Mouse (Mus musculus) E14TG2a.4 (cell line): Measurements from ENCODE around the gene Shisa4.

Experiments used
- H3K27me3 ChIP-seq: 2 replicates; pipeline ENCODE4 v1.6.1; 2014; ENCODE audit warnings: low read length, control low read depth; ENCODE audit not compliant: insufficient read depth
- H3K36me3 ChIP-seq: 2 replicates; pipeline ENCODE4 v1.6.1; 2014; ENCODE audit warnings: low read length, control low read depth; ENCODE audit not compliant: insufficient read depth
- H3K4me1 ChIP-seq: replicated peaks from 2 replicates; pipeline ENCODE4 v1.6.1; 2014; ENCODE audit warnings: low read depth, low read length, control low read depth
- H3K4me3 ChIP-seq: replicated peaks from 2 replicates; pipeline ENCODE4 v1.5.1; 2014; ENCODE audit warnings: mild to moderate bottlenecking, low read length
- H3K9me3 ChIP-seq: 2 replicates; pipeline ENCODE4 v1.6.1; 2014; ENCODE audit warnings: low read length, control low read depth
- CTCF ChIP-seq: conservative IDR thresholded peaks from 2 replicates; pipeline ENCODE4 v1.5.1; 2014; ENCODE audit warnings: low read length
- NANOG ChIP-seq: IDR thresholded peaks from 2 replicates; pipeline ENCODE4 v1.6.1; 2014; ENCODE audit warnings: borderline replicate concordance, low read length, mixed read lengths
- POU5F1 ChIP-seq: IDR thresholded peaks from 2 replicates; pipeline ENCODE4 v1.6.1; 2014; ENCODE audit warnings: low read length, borderline replicate concordance

Gene Shisa4

DNA sequence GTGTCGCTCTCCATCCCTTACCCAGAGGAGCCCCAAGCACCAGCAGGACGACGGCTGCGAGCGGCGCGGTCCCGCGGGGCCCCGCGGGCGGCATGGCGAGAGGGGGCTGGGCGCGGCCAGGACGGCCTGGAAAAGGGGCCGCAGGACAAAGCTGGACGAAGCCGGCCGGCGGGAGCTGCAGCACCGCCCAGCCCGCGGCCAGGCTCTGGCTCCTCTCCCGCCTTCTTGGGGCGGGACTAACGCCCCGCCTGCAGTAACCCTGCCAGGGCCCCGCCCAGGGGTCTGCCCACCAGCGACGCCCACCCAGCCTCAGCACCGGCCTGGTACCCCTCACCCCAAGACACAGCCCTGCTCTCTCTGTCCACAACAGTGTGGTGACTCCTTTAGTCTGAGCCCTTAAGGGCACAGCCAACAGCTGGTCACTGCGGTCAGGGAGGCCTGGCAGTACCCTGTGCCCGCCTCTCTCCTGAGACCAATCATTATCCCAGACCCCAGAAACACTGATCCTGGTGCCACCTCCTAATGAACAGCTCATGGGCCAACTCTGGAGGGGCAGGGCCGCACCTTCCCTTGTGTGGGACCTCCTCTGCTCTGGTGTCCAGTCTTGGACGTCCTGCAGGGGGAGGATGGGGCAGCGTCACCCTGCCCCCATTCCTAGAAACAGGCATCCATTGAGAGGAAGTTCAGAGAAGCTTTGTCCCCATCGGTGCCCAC lies at the start of gene Shisa4:
Gene Shisa4 (minus strand): TSS at position 370 of the 714 bp plus-strand sequence.
- Histone ChIP-seq H3K36me3 (no peaks in the 10 kb centered on the region), H3K4me3 (peak within 1 kb of the TSS; percentile 84), H3K4me1 (peaks cover 17% of the 10 kb centered on the region), H3K9me3 (no peaks in the 10 kb centered on the region), H3K27me3 (peaks cover 60% of the 10 kb centered on the region)
- TF ChIP-seq POU5F1 (no peak), NANOG (no peak), CTCF (no peak)

- Histone ChIP-seq H3K36me3 (peaks cover 77% of the 10 kb centered on the region), H3K4me3 (no peak overlapping the region), H3K27me3 (no peaks in the 10 kb centered on the region), H3K4me1 (0 out of 2 replicates have a peak, but pooled peaks cover 3% of the 10 kb centered on the region), H3K9me3 (no peaks in the 10 kb centered on the region)
- TF ChIP-seq NANOG (no peak), CTCF (no peak), POU5F1 (no peak)
These were observed 47.7 kb upstream of the Shisa4 start for GRCm38 (mm10) chr1:135422772-135423171.

- no peak overlapping the region for H3K4me3 ChIP-seq
- H3K9me3 ChIP-seq: no peaks in the 10 kb centered on the region
- TF ChIP-seq NANOG (no peak), POU5F1 (no peak), CTCF (no peak)
- H3K27me3 ChIP-seq: no peaks in the 10 kb centered on the region
- H3K36me3 ChIP-seq: peaks cover 96% of the 10 kb centered on the region
- H3K4me1 ChIP-seq: no peaks in the 10 kb centered on the region
These were observed 39.0 kb upstream of the Shisa4 start for GRCm38 (mm10) chr1:135413996-135414395.

DNA sequence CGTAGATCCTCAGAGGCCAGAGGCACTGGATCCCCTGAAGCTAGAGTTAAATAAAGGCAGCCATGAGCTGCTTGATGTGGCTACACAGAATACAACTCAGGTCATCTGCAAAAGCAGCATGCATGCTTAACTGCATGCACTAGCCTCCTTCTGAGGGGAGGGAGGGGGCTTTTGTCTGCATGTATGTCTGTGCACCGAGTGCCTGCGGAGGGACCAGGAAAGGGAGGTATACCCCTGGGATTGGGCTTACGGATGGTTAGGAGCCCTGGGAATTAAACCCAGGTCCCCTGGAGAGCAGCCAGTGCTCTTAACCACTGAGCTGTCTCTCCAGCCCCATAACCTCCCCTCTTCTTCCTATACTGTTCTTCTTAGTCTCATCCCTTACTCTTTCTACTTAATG lies 37.1 kb upstream of the Shisa4 start:
- H3K27me3 ChIP-seq: no peaks in the 10 kb centered on the region
- H3K4me3 ChIP-seq: no peak overlapping the region
- H3K36me3 ChIP-seq: peaks cover 94% of the 10 kb centered on the region
- TF ChIP-seq POU5F1: no peak
- no peak for TF ChIP-seq CTCF
- no peak for TF ChIP-seq NANOG
- H3K9me3 ChIP-seq: no peaks in the 10 kb centered on the region
- H3K4me1 ChIP-seq: no peaks in the 10 kb centered on the region

DNA sequence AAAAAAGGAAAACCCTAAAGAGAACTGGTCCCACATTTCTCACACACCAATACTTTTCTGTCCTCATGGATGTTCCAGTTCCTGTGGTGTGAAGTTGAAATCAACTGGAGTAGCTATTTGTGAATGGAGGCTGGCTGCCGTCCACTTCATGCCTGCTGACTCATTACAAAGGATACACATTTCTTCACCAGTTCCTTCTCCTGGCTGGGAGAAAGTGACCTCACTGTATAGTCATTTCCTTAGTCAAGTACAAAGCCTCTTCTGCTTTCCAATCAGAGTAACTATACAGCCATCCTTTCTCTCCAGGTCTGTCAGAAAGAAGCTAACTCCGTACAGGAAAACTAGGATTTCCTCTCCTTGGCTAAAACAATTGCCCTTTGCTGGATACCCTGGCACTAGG lies 35.9 kb upstream of the Shisa4 start:
- Histone ChIP-seq H3K4me3 (no peak overlapping the region), H3K27me3 (no peaks in the 10 kb centered on the region), H3K9me3 (no peaks in the 10 kb centered on the region), H3K36me3 (peaks cover 94% of the 10 kb centered on the region), H3K4me1 (peaks cover 5% of the 10 kb centered on the region)
- TF ChIP-seq POU5F1 (no peak), CTCF (no peak), NANOG (no peak)

DNA sequence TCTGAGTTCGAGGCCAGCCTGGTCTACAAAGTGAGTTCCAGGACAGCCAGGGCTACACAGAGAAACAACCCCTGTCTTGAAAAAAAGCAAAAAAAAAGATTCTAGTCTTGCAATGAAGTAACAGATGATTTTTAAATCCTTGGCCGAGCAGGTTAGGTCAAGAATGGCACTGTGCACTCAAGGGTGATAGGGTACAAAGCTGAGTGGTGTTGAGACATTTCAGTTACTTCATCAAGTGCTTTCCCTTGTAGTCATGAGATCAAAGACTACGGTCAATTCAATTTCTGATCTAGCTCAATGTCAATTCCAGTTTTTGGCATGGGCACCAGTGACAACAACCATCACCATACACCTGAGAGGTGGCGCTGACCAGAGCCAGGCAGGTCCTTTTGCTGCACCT lies 33.9 kb upstream of the Shisa4 start:
- Histone ChIP-seq H3K4me1 (peaks cover 8% of the 10 kb centered on the region), H3K4me3 (no peak overlapping the region), H3K9me3 (no peaks in the 10 kb centered on the region), H3K36me3 (peaks cover 95% of the 10 kb centered on the region), H3K27me3 (no peaks in the 10 kb centered on the region)
- TF ChIP-seq NANOG (no peak), POU5F1 (no peak), CTCF (no peak)

DNA sequence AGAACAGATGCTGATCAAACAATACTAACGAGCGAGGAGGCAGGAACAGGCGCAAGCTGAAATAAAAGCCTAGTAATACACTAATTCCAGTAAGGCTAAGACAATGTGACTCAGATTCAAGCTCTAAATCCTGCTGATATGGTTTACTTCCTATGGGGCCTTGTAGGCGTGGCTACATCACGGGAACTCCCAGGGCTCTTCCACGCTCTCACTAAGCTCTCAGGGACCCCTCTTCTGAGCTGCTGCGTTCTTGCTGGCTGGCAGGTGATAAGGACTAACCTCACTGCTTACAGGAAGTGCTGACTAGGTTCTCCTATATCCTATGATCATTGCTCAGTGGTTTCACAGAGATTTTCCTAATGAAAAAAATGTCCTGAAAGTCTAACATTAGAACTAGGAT lies 30.3 kb upstream of the Shisa4 start:
- TF ChIP-seq NANOG (no peak), POU5F1 (no peak), CTCF (no peak)
- H3K36me3 ChIP-seq: peaks cover 97% of the 10 kb centered on the region
- H3K4me3 ChIP-seq: no peak overlapping the region
- peaks cover 8% of the 10 kb centered on the region for H3K4me1 ChIP-seq
- H3K27me3 ChIP-seq: no peaks in the 10 kb centered on the region
- no peaks in the 10 kb centered on the region for H3K9me3 ChIP-seq

DNA sequence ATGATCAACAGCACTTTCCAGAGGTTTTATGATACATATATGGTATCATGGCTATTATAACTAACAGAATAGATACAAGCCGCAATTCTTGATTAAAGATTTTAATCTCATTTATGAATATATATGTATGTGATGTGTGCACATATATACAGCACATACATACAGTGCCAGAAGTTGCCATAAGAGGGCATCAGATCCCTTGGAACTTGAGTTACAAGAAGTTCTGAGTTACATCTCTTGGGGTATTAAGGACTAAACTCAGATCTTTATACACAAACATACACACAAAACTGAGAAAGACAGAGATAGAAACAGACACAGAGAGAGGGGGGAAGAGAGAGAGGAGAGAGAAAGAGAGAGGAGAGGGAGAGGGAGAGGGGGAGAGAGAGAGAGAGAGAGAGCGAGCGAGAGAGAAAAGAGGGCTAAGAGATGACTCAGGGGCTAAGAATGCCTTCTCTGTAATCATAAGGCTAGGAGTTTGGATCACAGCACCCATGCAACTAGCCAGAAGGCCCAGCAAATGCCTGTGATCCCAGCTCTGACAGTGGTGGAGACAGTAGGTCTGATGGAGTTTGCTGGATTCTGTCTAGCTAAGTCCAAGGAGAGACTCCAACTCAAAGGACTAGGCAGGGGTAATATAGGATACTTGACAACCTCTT lies 26.5 kb upstream of the Shisa4 start:
- Histone ChIP-seq H3K27me3 (no peaks in the 10 kb centered on the region), H3K4me1 (peaks cover 5% of the 10 kb centered on the region), H3K36me3 (peaks cover 95% of the 10 kb centered on the region), H3K9me3 (no peaks in the 10 kb centered on the region), H3K4me3 (no peak overlapping the region)
- TF ChIP-seq POU5F1 (no peak), CTCF (no peak), NANOG (no peak)
